21 mouse cellular contexts compared by ENCODE assay signal in genomic region chr5:52939994-52940393, GRCm38 (mm10).
DNase-seq lines count a peak whose midpoint lies in the region; ATAC-seq and TF ChIP-seq lines count a peak whose summit lies in the region.
"Had no signal": no experiment of that assay in that cellular context is flagged by ENCODE, and none has a peak within 500 bp of the region (broad histone marks: within the 10 kb centered on the region; RNA-seq: fewer than 3 reads in every experiment).

No protein-coding gene starts in this region.

- H3K27me3 ChIP-seq in C2C12 (ENCODE audit: control insufficient read depth, insufficient read depth, insufficient read length) (no peaks in the 10 kb centered on the region), Patski (no peaks in the 10 kb centered on the region)
- H3K27me3 ChIP-seq in lung, postnatal 0 days (replicated peaks; ENCODE audit: insufficient read depth, low read length), result no peaks in the 10 kb centered on the region
- no peaks in the 10 kb centered on the region for H3K27me3 ChIP-seq in hindbrain, embryonic 11.5 days (ENCODE audit: control insufficient read depth, insufficient read depth, low read length)
- H3K27me3 ChIP-seq: forebrain, embryonic 12.5 days; forebrain, embryonic 15.5 days; hindbrain, embryonic 13.5 days; intestine, embryonic 15.5 days had no signal

- H3K4me1 ChIP-seq in lung, postnatal 0 days (ENCODE audit: insufficient read depth, low read depth, low read length), result no peaks in the 10 kb centered on the region
- no peaks in the 10 kb centered on the region for H3K4me1 ChIP-seq in hindbrain, embryonic 11.5 days (replicated peaks; ENCODE audit: control insufficient read depth, insufficient read depth, low read length)
- H3K4me1 ChIP-seq: forebrain, embryonic 12.5 days; forebrain, embryonic 15.5 days; hindbrain, embryonic 13.5 days; intestine, embryonic 15.5 days had no signal

- CTCF ChIA-PET in Patski (lab: Charles Lee), result interaction anchor here (1.9 to 4.4 kb wide), 2 partner anchors 10 to 12 kb away, joined by 4 to 38 read pairs; no protein-coding TSS in a partner anchor

- 85% methylated on average over 6 of the region's 6 CpGs for WGBS in lung, postnatal 0 days
- 90% methylated on average over 6 of the region's 6 CpGs for WGBS in hindbrain, embryonic 11.5 days

- H3ac ChIP-seq in C2C12 (ENCODE audit: control insufficient read depth, insufficient read length, low read depth), result no peak overlapping the region

- no peak overlapping the region for H3K4me3 ChIP-seq in C2C12 (ENCODE audit: insufficient read depth, poor library complexity, severe bottlenecking)
- no peak overlapping the region for H3K4me3 ChIP-seq in lung, postnatal 0 days (ENCODE audit: low read depth, low read length)
- H3K4me3 ChIP-seq in hindbrain, embryonic 11.5 days (ENCODE audit: low read depth, low read length), result no peak overlapping the region
- H3K4me3 ChIP-seq: forebrain, embryonic 12.5 days; forebrain, embryonic 15.5 days; hindbrain, embryonic 13.5 days; intestine, embryonic 15.5 days had no signal

- H3K36me3 ChIP-seq in C2C12 (ENCODE audit: control insufficient read depth, insufficient read depth), result no peaks in the 10 kb centered on the region
- H3K36me3 ChIP-seq in lung, postnatal 0 days (ENCODE audit: insufficient read depth, low read length), result no peaks in the 10 kb centered on the region
- no peaks in the 10 kb centered on the region for H3K36me3 ChIP-seq in hindbrain, embryonic 11.5 days (ENCODE audit: control insufficient read depth, insufficient read depth, low read length)
- H3K36me3 ChIP-seq: forebrain, embryonic 12.5 days; forebrain, embryonic 15.5 days; hindbrain, embryonic 13.5 days; intestine, embryonic 15.5 days had no signal

- in situ Hi-C loops in Patski (cut with MboI; ENCODE audit: low pct_unique_long_range_greater_than_20kb), result no loop called here

- peak; percentile 85 for DNase-seq in Patski (ENCODE audit: low read depth, low spot score)
- peak; percentile 15 for DNase-seq in fibroblast of lung, adult 2 months (ENCODE audit: low read depth)
- no peak for DNase-seq in lung, postnatal 0 days (ENCODE audit: low spot score)
- no peak for DNase-seq in layer of hippocampus, adult 18-20 months (ENCODE audit: low spot score in 2 of 2)
- DNase-seq in hindbrain, embryonic 11.5 days (ENCODE audit: low spot score), result no peak
- DNase-seq: adrenal gland, adult 8-10 months; adrenal gland, postnatal 25 days; B cell, adult 2 months; cerebellum, adult 18-20 months; cerebellum, adult 9-10 months; cerebellum, postnatal 14 days; heart, adult 11 months; kidney, adult 11 months had no signal

- no peaks in the 10 kb centered on the region for H3K9me3 ChIP-seq in lung, postnatal 0 days (ENCODE audit: low read length)
- no peaks in the 10 kb centered on the region for H3K9me3 ChIP-seq in hindbrain, embryonic 11.5 days (ENCODE audit: control insufficient read depth, low read length)
- H3K9me3 ChIP-seq: forebrain, embryonic 12.5 days; forebrain, embryonic 15.5 days; hindbrain, embryonic 13.5 days; intestine, embryonic 15.5 days had no signal

- peak; percentile 84 for ATAC-seq in Patski
- no peak for ATAC-seq in lung, postnatal 0 days
- no peak for ATAC-seq in hindbrain, embryonic 11.5 days (ENCODE audit: low FRiP score)
- ATAC-seq: CD4-positive, CD25-positive, alpha-beta regulatory T cell, adult 4 months; forebrain, embryonic 15.5 days; hindbrain, embryonic 16.5 days had no signal

- H3K9ac ChIP-seq in lung, postnatal 0 days (replicated peaks; ENCODE audit: low read depth), result no peak overlapping the region
- no peak overlapping the region for H3K9ac ChIP-seq in hindbrain, embryonic 11.5 days (ENCODE audit: low read depth, low read length)
- H3K9ac ChIP-seq: forebrain, embryonic 12.5 days; forebrain, embryonic 15.5 days; hindbrain, embryonic 13.5 days; intestine, embryonic 15.5 days had no signal

- no peak overlapping the region for H3K4me2 ChIP-seq in lung, postnatal 0 days (replicated peaks; ENCODE audit: low read depth, low read length)
- no peak overlapping the region for H3K4me2 ChIP-seq in hindbrain, embryonic 11.5 days (replicated peaks; ENCODE audit: low read depth, low read length)
- H3K4me2 ChIP-seq: forebrain, embryonic 12.5 days; forebrain, embryonic 15.5 days; heart, embryonic 11.5 days; hindbrain, embryonic 13.5 days; intestine, embryonic 15.5 days had no signal

- H3K27ac ChIP-seq in lung, postnatal 0 days (ENCODE audit: low read length), result no peak overlapping the region
- no peak overlapping the region for H3K27ac ChIP-seq in hindbrain, embryonic 11.5 days (ENCODE audit: low read depth, low read length)
- H3K27ac ChIP-seq: forebrain, embryonic 12.5 days; forebrain, embryonic 15.5 days; hindbrain, embryonic 13.5 days; intestine, embryonic 15.5 days had no signal

- POLR2A ChIA-PET in Patski (lab: Charles Lee), result interaction anchor here (0.6 to 0.7 kb wide), 2 partner anchors 12 to 24 kb away, joined by 4 to 6 read pairs; no protein-coding TSS in a partner anchor

- no peaks in the 10 kb centered on the region for H3K79me3 ChIP-seq in C2C12 (ENCODE audit: low read depth)

- no peak for TF ChIP-seq EP300 in lung, postnatal 0 days (IDR thresholded peaks at IDR 0.05)

- H3K79me2 ChIP-seq in C2C12 (ENCODE audit: control insufficient read depth, insufficient read depth), result no peaks in the 10 kb centered on the region

- TF ChIP-seq CTCF in C2C12 (IDR thresholded peaks at IDR 0.05; ENCODE audit: control insufficient read depth, insufficient read depth, insufficient read length) (no peak), Patski (IDR thresholded peaks at IDR 0.05) (no peak)
- TF ChIP-seq CTCF in lung, postnatal 0 days (IDR thresholded peaks at IDR 0.05), result no peak

TF ChIP-seq in C2C12, 6 proteins besides CTCF, POLR2A, EP300 and RAD21:
- TF ChIP-seq MAX (IDR thresholded peaks at IDR 0.05) (no peak), FOSL1 (IDR thresholded peaks at IDR 0.05; ENCODE audit: insufficient read depth, low read length, poor library complexity, severe bottlenecking) (peak; percentile 74)
TF ChIP-seq in C2C12: peak in this region for 1.

Comparison
In these comparisons a context has a peak if more than half of its experiments do, and no peak if none do; other contexts are left out.
1. DNase-seq: peak in Patski (single experiment) and fibroblast of lung, adult 2 months (single experiment); none in lung, postnatal 0 days (single experiment), layer of hippocampus, adult 18-20 months (0 of 2) and hindbrain, embryonic 11.5 days (single experiment).